Mouse (Mus musculus) limb, embryonic 11.5 days (tissue): ENCODE measurements at regions not wholly inside any gene's neighbourhood (a gene's known extent, or its start where the extent isn't known, plus 50 kb on each side); places are given as distances from the start of the nearest gene placed in this dataset.

ENCODE experiments used
- ATAC-seq: fragments of 200-750 bp; cut with Nextera tagmentation; 2 replicates; pipeline ENCODE4 v1.8.0; 2017; ENCODE audit warnings: low read depth; ENCODE audit not compliant: insufficient number of reproducible peaks, low FRiP score, low TSS enrichment
- DNase-seq: peaks from one replicate; pipeline ENCODE4 v3.0.0-alpha.2; 2015; ENCODE audit warnings: low spot score
- H3K27ac ChIP-seq: fragments of 300-500 bp; sonication (generic); replicated peaks from 2 replicates; pipeline ENCODE4 v1.5.1; 2014; ENCODE audit warnings: low read depth, mild to moderate bottlenecking, low read length
- H3K27me3 ChIP-seq: fragments of 300-500 bp; sonication (generic); 2 replicates; pipeline ENCODE4 v1.6.1; 2014; ENCODE audit warnings: mild to moderate bottlenecking, low read length, mixed read lengths; ENCODE audit not compliant: control insufficient read depth, insufficient read depth
- H3K36me3 ChIP-seq: fragments of 300-500 bp; sonication (generic); 2 replicates; pipeline ENCODE4 v1.6.1; 2014; ENCODE audit warnings: mild to moderate bottlenecking, low read length, moderate library complexity, mixed read lengths; ENCODE audit not compliant: control insufficient read depth, insufficient read depth
- H3K4me1 ChIP-seq: fragments of 300-500 bp; sonication (generic); 2 replicates; pipeline ENCODE4 v1.6.1; 2014; ENCODE audit warnings: low read length, mixed read lengths; ENCODE audit not compliant: control insufficient read depth, insufficient read depth
- H3K4me2 ChIP-seq: fragments of 300-500 bp; sonication (generic); 2 replicates; pipeline ENCODE4 v1.6.1; 2014; ENCODE audit warnings: low read depth, mild to moderate bottlenecking, moderate library complexity; ENCODE audit not compliant: severe bottlenecking
- H3K4me3 ChIP-seq: fragments of 300-500 bp; sonication (generic); 2 replicates; pipeline ENCODE4 v1.5.1; 2014; ENCODE audit warnings: low read depth, low read length
- H3K9ac ChIP-seq: fragments of 300-500 bp; sonication (generic); 2 replicates; pipeline ENCODE4 v1.6.1; 2014; ENCODE audit warnings: mild to moderate bottlenecking, low read length
- H3K9me3 ChIP-seq: fragments of 300-500 bp; sonication (generic); 2 replicates; pipeline ENCODE4 v1.6.1; 2016; ENCODE audit warnings: low read length; ENCODE audit not compliant: control insufficient read depth
- WGBS: fragments of 180-500 bp; shearing (Covaris S2); extraction: QIAGEN DNeasy Blood & Tissue Kit; methylation state at CpG from one replicate; pipeline ENCODE4 v1.1.7; 2014; 5-methylcytosine and 5-hydroxymethylcytosine counted together

DNA sequence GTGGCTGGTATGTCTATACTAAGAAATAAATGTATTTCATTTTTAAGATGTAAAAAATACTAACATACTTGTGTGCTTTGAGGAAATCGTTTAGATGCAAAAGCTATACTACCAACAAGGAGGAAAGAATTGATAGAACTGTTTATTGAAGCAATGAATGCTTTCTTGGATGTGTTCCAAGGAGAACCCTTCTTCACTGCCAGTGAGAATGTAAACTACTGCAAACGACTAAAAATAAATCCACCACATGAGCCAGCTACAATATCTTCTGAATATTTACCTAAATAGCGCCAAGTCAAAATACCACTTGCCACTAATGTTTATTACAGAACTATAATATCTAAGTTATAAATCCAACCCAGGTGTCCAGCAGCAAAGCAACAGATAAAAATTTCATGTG is 108.4 kb downstream of the Mettl11b start:
- Histone ChIP-seq H3K4me1 (peaks cover 6% of the 10 kb centered on the region; the same call in 1 of the 2 replicates), H3K9ac (no peak overlapping the region), H3K36me3 (no peaks in the 10 kb centered on the region), H3K27me3 (no peaks in the 10 kb centered on the region), H3K4me3 (no peak overlapping the region), H3K9me3 (no peaks in the 10 kb centered on the region), H3K27ac (no peak overlapping the region), H3K4me2 (no peak overlapping the region)
- WGBS, result 82% methylated on average over 3 of the region's 3 CpGs
- ATAC-seq, result no peak
- no peak for DNase-seq

DNA sequence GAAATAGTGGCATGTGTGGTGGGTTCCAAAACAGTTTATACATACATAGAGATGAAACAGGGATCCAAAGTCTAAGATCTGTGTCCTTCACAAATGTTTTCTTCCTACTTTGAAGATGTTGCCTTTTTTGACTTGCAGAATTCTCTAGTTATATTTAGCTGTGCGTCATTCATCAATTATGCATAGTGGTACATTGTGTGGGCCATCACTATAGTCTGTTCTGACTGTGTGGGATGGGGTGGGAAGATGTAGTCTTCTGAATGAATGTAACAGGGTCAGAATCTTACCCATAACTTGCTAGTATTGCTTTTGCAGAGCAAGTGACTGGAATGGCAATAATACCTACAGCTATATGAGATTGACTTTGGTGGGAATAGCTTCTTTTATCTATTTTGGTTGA is 116.6 kb downstream of the Mettl11b start:
- Histone ChIP-seq H3K9ac (no peak overlapping the region), H3K27ac (no peak overlapping the region), H3K4me1 (no peaks in the 10 kb centered on the region), H3K4me2 (no peak overlapping the region), H3K4me3 (no peak overlapping the region), H3K36me3 (no peaks in the 10 kb centered on the region), H3K9me3 (no peaks in the 10 kb centered on the region), H3K27me3 (no peaks in the 10 kb centered on the region)
- WGBS, result 93% methylated on average over 1 of the region's 1 CpGs
- no peak for DNase-seq
- no peak for ATAC-seq

DNA sequence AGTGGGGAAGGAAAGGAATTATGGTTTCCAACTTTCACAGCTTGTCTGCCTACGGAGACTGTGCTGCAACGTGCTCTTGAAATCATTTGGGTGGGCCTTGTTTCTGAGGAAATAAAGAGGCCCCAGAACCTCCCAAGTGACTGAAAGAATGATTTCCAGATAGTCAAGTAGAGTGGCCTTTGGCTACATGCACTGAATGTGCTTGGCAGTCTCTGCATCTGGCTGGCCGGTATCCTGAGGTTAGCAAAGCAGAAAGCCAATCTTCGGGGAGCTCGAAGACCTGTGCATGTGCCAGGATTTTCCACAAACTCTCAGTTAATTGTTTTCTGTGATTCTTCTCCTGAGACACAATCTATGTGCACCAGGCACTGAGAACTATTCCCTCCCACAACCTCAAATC is 117.3 kb downstream of the Mettl11b start:
- DNase-seq, result no peak
- Histone ChIP-seq H3K36me3 (no peaks in the 10 kb centered on the region), H3K4me1 (no peaks in the 10 kb centered on the region), H3K4me2 (no peak overlapping the region), H3K4me3 (no peak overlapping the region), H3K27me3 (no peaks in the 10 kb centered on the region), H3K9me3 (no peaks in the 10 kb centered on the region), H3K9ac (no peak overlapping the region), H3K27ac (no peak overlapping the region)
- 84% methylated on average over 5 of the region's 5 CpGs for WGBS
- no peak for ATAC-seq

DNA sequence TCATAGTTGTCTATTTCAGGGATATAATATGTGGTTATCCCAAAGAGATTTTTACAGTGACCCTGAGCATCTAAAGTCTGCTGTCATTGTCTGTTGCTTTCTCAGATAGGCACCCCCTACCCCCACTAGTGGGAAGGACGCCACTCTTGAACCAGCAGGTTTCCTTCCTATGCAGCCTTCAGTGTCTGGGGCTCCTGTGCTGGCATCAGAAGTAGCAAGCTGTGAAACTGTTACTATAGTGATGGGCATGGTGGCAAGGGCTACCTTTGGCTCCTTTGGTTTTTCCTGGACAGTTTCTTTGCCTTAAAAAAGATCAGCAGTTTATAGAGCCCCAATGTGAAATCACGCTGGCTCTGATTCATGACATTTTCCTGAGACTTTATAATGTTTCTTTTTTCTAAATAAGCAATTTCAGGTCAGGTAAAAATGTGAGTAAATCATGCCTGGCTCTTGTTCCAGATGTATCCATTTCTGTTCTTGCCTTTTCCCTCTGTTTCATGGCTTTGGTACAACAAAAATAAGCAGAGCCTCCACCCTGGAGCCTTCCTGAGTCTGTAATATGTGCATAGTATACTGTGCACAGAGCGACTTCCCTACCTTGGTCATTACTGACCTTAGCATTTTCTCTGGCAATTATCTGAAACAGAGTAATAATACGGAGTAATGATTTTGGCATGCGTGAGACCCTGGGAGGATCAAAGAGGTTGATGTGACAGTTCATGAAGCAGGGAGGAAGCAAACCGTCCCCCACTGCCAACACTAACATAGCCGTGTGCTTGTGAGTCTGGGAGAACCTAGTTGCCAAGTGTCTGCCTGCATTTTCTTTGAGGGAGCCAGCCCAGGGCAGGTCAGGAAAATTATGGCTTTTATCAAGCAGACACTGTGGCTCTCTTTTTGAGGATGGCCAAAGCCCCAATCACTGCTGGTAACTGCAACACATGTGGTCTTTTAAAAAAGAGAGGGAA is 124.8 kb downstream of the Mettl11b start:
- H3K9me3 ChIP-seq, result no peaks in the 10 kb centered on the region
- no peaks in the 10 kb centered on the region for H3K36me3 ChIP-seq
- no peaks in the 10 kb centered on the region for H3K4me1 ChIP-seq
- no peak for ATAC-seq
- DNase-seq, result no peak
- 47% methylated on average over 7 of the region's 7 CpGs for WGBS
- no peak overlapping the region for H3K9ac ChIP-seq
- H3K4me2 ChIP-seq, result no peak overlapping the region
- H3K4me3 ChIP-seq, result no peak overlapping the region
- H3K27me3 ChIP-seq, result no peaks in the 10 kb centered on the region
- H3K27ac ChIP-seq, result no peak overlapping the region

DNA sequence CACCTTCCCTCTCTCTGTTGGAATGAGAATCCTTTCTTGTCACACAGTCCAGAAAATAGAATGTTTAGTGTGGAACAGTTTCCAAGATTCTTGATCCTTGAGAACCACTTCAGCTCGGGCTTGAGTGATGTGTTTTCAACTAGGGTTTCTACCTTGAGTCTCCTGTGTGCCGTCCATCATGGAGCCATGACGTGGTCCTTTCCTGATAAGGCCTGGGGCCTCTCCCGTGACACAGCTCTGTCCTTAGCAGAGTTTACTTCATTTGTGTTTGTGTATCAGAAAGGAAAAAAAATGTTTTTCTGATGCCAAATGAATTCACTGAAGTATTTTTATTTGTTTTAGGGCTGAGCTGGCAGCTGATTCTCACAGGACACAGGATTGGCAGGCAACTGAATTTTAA is 148.6 kb downstream of the Mettl11b start:
- no peak for ATAC-seq
- no peaks in the 10 kb centered on the region for H3K27me3 ChIP-seq
- whole genome bisulfite sequencing, result 73% methylated on average over 4 of the region's 4 CpGs

DNA sequence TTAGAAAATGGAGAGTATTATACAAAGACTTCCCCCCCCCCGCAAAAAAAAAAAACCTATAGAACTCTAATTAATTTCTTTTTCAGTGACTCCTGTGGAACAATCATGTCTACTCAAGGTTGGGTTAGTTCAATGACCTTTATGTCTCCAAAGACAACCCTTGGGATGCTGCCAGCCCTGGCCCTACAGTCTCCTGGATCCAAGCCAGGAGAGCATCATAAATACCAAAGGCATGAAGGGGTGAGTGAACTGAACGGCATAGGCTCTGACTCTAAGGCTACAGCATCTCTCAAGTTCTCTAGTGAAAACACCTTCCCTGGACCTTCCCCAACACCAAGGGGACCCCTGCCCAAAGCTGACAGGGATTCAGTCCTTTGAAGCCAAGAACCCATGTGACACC is 149.4 kb downstream of the Mettl11b start:
- H3K9me3 ChIP-seq, result no peaks in the 10 kb centered on the region
- no peak overlapping the region for H3K4me3 ChIP-seq
- WGBS, result 68% methylated on average over 2 of the region's 2 CpGs
- H3K9ac ChIP-seq, result no peak overlapping the region
- no peak overlapping the region; the same call in 1 of the 2 replicates for H3K27ac ChIP-seq
- H3K27me3 ChIP-seq, result no peaks in the 10 kb centered on the region
- DNase-seq, result no peak
- no peak overlapping the region for H3K4me2 ChIP-seq
- no peak for ATAC-seq
- peaks cover 25% of the 10 kb centered on the region for H3K4me1 ChIP-seq
- no peaks in the 10 kb centered on the region for H3K36me3 ChIP-seq

More for the DNA sequence above, 148.6 kb downstream of the Mettl11b start:
- Histone ChIP-seq H3K9ac (no peak overlapping the region), H3K27ac (no peak overlapping the region), H3K36me3 (no peaks in the 10 kb centered on the region), H3K4me3 (no peak overlapping the region), H3K4me1 (peaks cover 18% of the 10 kb centered on the region), H3K9me3 (no peaks in the 10 kb centered on the region), H3K4me2 (no peak overlapping the region)
- DNase-seq, result no peak

DNA sequence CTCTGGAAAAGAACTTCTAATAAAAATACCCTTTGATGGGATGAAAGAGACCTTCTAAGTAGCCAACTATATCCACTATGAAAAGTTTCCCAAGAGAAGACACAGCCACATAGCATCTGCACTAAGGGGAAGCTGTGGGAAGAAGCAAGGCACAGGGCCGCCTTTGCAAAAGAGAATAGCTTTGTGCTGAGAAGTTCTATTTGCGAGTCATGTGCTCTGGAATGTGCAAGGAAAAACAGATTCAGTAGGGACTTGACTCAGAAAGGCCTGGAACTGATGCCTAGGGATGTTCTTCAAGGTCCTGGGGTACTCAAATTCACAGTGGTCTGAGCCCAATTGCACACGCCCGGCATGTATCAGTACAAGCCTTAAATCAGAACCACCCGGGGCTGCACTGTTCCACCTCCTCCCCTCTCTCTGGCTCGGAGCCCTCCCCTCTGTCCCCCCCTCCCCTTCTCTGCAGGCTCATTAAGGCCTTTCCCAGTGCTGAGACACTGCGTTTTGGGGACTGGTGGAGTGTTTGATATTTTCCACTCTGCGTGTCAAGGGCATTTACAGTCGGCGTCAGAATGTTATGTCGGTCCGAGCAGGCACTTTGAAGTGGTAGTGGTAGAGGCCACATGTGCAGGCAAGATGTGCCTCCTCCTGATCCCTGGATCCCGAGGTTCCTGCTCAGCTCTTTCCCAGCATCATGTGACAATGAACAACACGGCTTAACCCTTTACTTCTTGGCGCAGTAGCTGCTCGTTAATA is 150.4 kb downstream of the Mettl11b start:
- Histone ChIP-seq H3K9me3 (no peaks in the 10 kb centered on the region), H3K4me3 (no peak overlapping the region), H3K4me1 (peaks cover 25% of the 10 kb centered on the region), H3K9ac (no peak overlapping the region), H3K4me2 (peak overlapping the region; percentile 25), H3K36me3 (no peaks in the 10 kb centered on the region), H3K27me3 (no peaks in the 10 kb centered on the region), H3K27ac (peak overlapping the region; percentile 80)
- peak; percentile 83 for DNase-seq
- 15% methylated on average over 16 of the region's 16 CpGs for WGBS
- ATAC-seq, result peak; percentile 86

DNA sequence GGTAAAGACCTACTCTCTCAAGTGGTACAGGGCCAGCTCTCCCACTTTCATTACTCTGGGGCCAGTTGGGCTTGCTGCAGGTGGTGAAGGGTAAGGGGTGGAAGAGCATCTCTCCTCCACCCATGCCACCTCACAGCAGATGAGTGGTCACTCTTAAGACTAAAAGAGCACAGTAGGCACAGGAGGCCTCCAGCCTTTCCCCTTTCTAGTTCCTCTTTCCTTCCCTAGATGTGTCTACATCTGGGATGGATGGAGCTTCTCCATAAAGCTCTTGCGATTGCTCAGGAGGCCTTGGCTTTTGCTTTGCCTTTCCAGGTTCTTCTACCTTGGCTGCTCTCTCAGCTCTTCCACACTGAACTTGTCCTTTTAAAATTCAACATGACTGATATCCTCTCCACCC is 151.5 kb downstream of the Mettl11b start:
- ATAC-seq (no peak), DNase-seq (no peak)
- WGBS, result 96% methylated on average over 1 of the region's 1 CpGs
- no peak overlapping the region for H3K9ac ChIP-seq
- no peaks in the 10 kb centered on the region for H3K36me3 ChIP-seq
- H3K27me3 ChIP-seq, result no peaks in the 10 kb centered on the region
- H3K27ac ChIP-seq, result no peak overlapping the region
- H3K4me3 ChIP-seq, result no peak overlapping the region
- no peak overlapping the region for H3K4me2 ChIP-seq
- H3K4me1 ChIP-seq, result peaks cover 25% of the 10 kb centered on the region
- H3K9me3 ChIP-seq, result no peaks in the 10 kb centered on the region
